Mouse (Mus musculus): ENCODE measurements around the gene A930004D18Rik. TPM values are rescaled to one million over a fixed set of nuclear protein-coding genes. Genes with fewer than 3 reads are reported as not detected.

Gene A930004D18Rik
- total RNA-seq (2021): 2.1 and 3.7 TPM in 2 replicates
- long read RNA-seq, partial matches to known transcripts: 0 of 2 reads
- long read RNA-seq, other reads (novel, unspliced or antisense): 2 of 2 reads

- DNase-seq: no peak
Observed at GRCm38 (mm10) chr2:18037491-18037890, at the start of gene A930004D18Rik. A930004D18Rik (minus strand) TSS chr2:18037737.

GRCm38 (mm10) chr2:18080182-18080860 lies 42.8 kb upstream of the A930004D18Rik start:
- peak; percentile 9 for DNase-seq

- DNase-seq: no peak
Observed at GRCm38 (mm10) chr2:18071947-18072346, 34.4 kb upstream of the A930004D18Rik start.

GRCm38 (mm10) chr2:18068071-18068796 lies 30.7 kb upstream of the A930004D18Rik start:
- no peak for DNase-seq

GRCm38 (mm10) chr2:18066436-18066835 lies 28.9 kb upstream of the A930004D18Rik start:
- DNase-seq: no peak

GRCm38 (mm10) chr2:18065708-18066030 lies 28.1 kb upstream of the A930004D18Rik start:
- DNase-seq: no peak

- peak; percentile 88 for DNase-seq
Observed at GRCm38 (mm10) chr2:18064941-18065707, 27.6 kb upstream of the A930004D18Rik start.

GRCm38 (mm10) chr2:18064356-18064858 lies 26.9 kb upstream of the A930004D18Rik start:
- DNase-seq: peak; percentile 91

- no peak for DNase-seq
Observed at GRCm38 (mm10) chr2:18063763-18064251, 26.3 kb upstream of the A930004D18Rik start.

GRCm38 (mm10) chr2:18060396-18060795 lies 22.9 kb upstream of the A930004D18Rik start:
- DNase-seq: no peak

- DNase-seq: no peak
Observed at GRCm38 (mm10) chr2:18059891-18060290, 22.4 kb upstream of the A930004D18Rik start.

- no peak for DNase-seq
Observed at GRCm38 (mm10) chr2:18059063-18059462, 21.5 kb upstream of the A930004D18Rik start.

- DNase-seq: no peak
Observed at GRCm38 (mm10) chr2:18058146-18058708, 20.7 kb upstream of the A930004D18Rik start.

- DNase-seq: peak; percentile 70
Observed at GRCm38 (mm10) chr2:18057336-18058145, 20.0 kb upstream of the A930004D18Rik start.

- peak; percentile 98 for DNase-seq
Observed at GRCm38 (mm10) chr2:18056786-18057255, 19.3 kb upstream of the A930004D18Rik start.

GRCm38 (mm10) chr2:18055929-18056785 lies 18.6 kb upstream of the A930004D18Rik start:
- no peak for DNase-seq

- no peak for DNase-seq
Observed at GRCm38 (mm10) chr2:18055016-18055928, 17.7 kb upstream of the A930004D18Rik start, which contains the start of gene Mllt10. Mllt10 (plus strand) TSS chr2:18055237.

- peak; percentile 74 for DNase-seq
Observed at GRCm38 (mm10) chr2:18053951-18054530, 16.5 kb upstream of the A930004D18Rik start.
